Mouse (Mus musculus): ENCODE measurements around the gene Wdr45b.
A peak's percentile ranks its signal among the peaks of the same experiment; 100 is the strongest.
"Not testable (repeated sequence)": the region's sequence is repeated elsewhere in the genome, so short reads cannot be mapped to it uniquely, and the experiment has no call there.

Gene Wdr45b

GRCm38 (mm10) chr11:121354091-121354707 is at the start of gene Wdr45b:
Gene Wdr45b, minus strand, starts transcription at chr11:121354445.
- DNase-seq (ENCODE audit: low read depth, low spot score): peak; percentile 96

- no peak for DNase-seq (ENCODE audit: low read depth, low spot score)
Measured at GRCm38 (mm10) chr11:121392405-121392804, 38.2 kb upstream of the Wdr45b start.

- no peak for DNase-seq (ENCODE audit: low read depth, low spot score)
Measured at GRCm38 (mm10) chr11:121390793-121391192, 36.5 kb upstream of the Wdr45b start.

GRCm38 (mm10) chr11:121388554-121388945 is 34.3 kb upstream of the Wdr45b start:
- no peak for DNase-seq (ENCODE audit: low read depth, low spot score)

GRCm38 (mm10) chr11:121387750-121388553 is 33.7 kb upstream of the Wdr45b start, which contains the start of gene Rab40b:
Gene Rab40b, minus strand, starts transcription at chr11:121388251.
- DNase-seq (ENCODE audit: low read depth, low spot score): peak; percentile 62

GRCm38 (mm10) chr11:121380294-121380693 is 26.0 kb upstream of the Wdr45b start:
- DNase-seq (ENCODE audit: low read depth, low spot score): no peak

- DNase-seq (ENCODE audit: low read depth, low spot score): no peak
Measured at GRCm38 (mm10) chr11:121378644-121379043, 24.4 kb upstream of the Wdr45b start.

- DNase-seq (ENCODE audit: low read depth, low spot score): no peak
Measured at GRCm38 (mm10) chr11:121373305-121373704, 19.1 kb upstream of the Wdr45b start.

- DNase-seq (ENCODE audit: low read depth, low spot score): no peak
Measured at GRCm38 (mm10) chr11:121370337-121370994, 16.2 kb upstream of the Wdr45b start.

- DNase-seq (ENCODE audit: low read depth, low spot score): no peak
Measured at GRCm38 (mm10) chr11:121369622-121370021, 15.4 kb upstream of the Wdr45b start.

- no peak for DNase-seq (ENCODE audit: low read depth, low spot score)
Measured at GRCm38 (mm10) chr11:121368731-121369130, 14.5 kb upstream of the Wdr45b start.

- DNase-seq (ENCODE audit: low read depth, low spot score): no peak
Measured at GRCm38 (mm10) chr11:121367170-121367707, 13.0 kb upstream of the Wdr45b start.

GRCm38 (mm10) chr11:121362212-121362611 is 8.0 kb upstream of the Wdr45b start:
- DNase-seq (ENCODE audit: low read depth, low spot score): no peak

- no peak for DNase-seq (ENCODE audit: low read depth, low spot score)
Measured at GRCm38 (mm10) chr11:121353326-121354090, 737 bp downstream of the Wdr45b start.

- not testable (repeated sequence) for DNase-seq (ENCODE audit: low read depth, low spot score)
Measured at GRCm38 (mm10) chr11:121348727-121349126, 5.5 kb downstream of the Wdr45b start.

- no peak for DNase-seq (ENCODE audit: low read depth, low spot score)
Measured at GRCm38 (mm10) chr11:121348166-121348565, 6.1 kb downstream of the Wdr45b start.

- DNase-seq (ENCODE audit: low read depth, low spot score): no peak
Measured at GRCm38 (mm10) chr11:121347036-121347435, 7.2 kb downstream of the Wdr45b start.

- not testable (repeated sequence) for DNase-seq (ENCODE audit: low read depth, low spot score)
Measured at GRCm38 (mm10) chr11:121342423-121342822, 11.8 kb downstream of the Wdr45b start.

GRCm38 (mm10) chr11:121340287-121340686 is 14.0 kb downstream of the Wdr45b start:
- no peak for DNase-seq (ENCODE audit: low read depth, low spot score)

GRCm38 (mm10) chr11:121339647-121340046 is 14.6 kb downstream of the Wdr45b start:
- DNase-seq (ENCODE audit: low read depth, low spot score): no peak

- DNase-seq (ENCODE audit: low read depth, low spot score): no peak
Measured at GRCm38 (mm10) chr11:121331641-121332040, 22.6 kb downstream of the Wdr45b start.

Measured in retina, adult 2 months (tissue).